11 mouse cellular contexts compared by ENCODE assay signal in the genomic region with DNA sequence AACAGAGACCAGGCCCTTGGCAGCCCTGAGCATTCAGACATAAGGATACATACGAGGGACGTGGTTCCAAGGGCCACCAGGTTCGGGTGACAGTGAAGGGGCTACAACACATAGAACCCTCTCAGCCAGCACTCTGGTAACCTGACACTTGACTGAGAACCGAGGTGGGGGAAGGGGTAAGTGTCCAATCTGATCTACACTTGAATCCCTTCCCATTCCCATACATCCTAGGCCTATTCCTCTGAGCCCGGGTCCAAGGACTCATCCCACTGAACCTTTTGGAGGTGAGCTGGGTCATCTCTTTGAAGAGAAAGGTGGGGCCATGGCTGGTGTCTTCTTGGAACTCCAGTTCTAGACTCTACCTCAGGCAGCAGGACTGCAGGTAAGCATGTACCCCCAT. TPM values are rescaled to one million over a fixed set of nuclear protein-coding genes. Genes with fewer than 3 reads are reported as not detected.
DNase-seq lines count a peak whose midpoint lies in the region; ATAC-seq lines count a peak whose summit lies in the region.
"Had no signal": no experiment of that assay in that cellular context is flagged by ENCODE, and none has a peak within 500 bp of the region (broad histone marks: within the 10 kb centered on the region; RNA-seq: fewer than 3 reads in every experiment).

No protein-coding gene starts in this region.

- WGBS in heart, embryonic 16.5 days = 22% methylated on average over 5 of the region's 5 CpGs
- WGBS in forebrain, embryonic 15.5 days = 26% methylated on average over 5 of the region's 5 CpGs
- 20% methylated on average over 5 of the region's 5 CpGs for WGBS in midbrain, embryonic 13.5 days

- 0 out of 2 replicates have a peak, but pooled peaks cover 10% of the 10 kb centered on the region for H3K4me1 ChIP-seq in heart, embryonic 16.5 days (ENCODE audit: control insufficient read depth, insufficient read depth, low read length)
- H3K4me1 ChIP-seq in forebrain, embryonic 15.5 days = peaks cover 9% of the 10 kb centered on the region
- peaks cover 9% of the 10 kb centered on the region for H3K4me1 ChIP-seq in midbrain, embryonic 13.5 days (replicated peaks)

- DNase-seq in heart, adult 8-10 months (ENCODE audit: low spot score) = no peak
- DNase-seq in R1 (ENCODE audit: low read depth, low spot score) = peak; percentile 72
- no peak for DNase-seq in cerebellum, adult 18-20 months
- DNase-seq in lung, postnatal 25 days (ENCODE audit: low spot score) = no peak
- no peak for DNase-seq in lung, postnatal 4 days
- DNase-seq: lung, adult 2 months; thymus, postnatal 14 days had no signal

- peaks cover 31% of the 10 kb centered on the region for H3K27me3 ChIP-seq in heart, embryonic 16.5 days (ENCODE audit: control insufficient read depth, insufficient read depth, low read length)
- H3K27me3 ChIP-seq in forebrain, embryonic 15.5 days = peaks cover 38% of the 10 kb centered on the region
- H3K27me3 ChIP-seq in midbrain, embryonic 13.5 days = peaks cover 54% of the 10 kb centered on the region

- peak overlapping the region; percentile 48 for H3K4me3 ChIP-seq in heart, embryonic 16.5 days (ENCODE audit: low read length)
- peak overlapping the region; percentile 40; the same call in 1 of the 2 replicates for H3K4me3 ChIP-seq in forebrain, embryonic 15.5 days
- peak overlapping the region; percentile 46; the same call in 1 of the 2 replicates for H3K4me3 ChIP-seq in midbrain, embryonic 13.5 days (replicated peaks)

- H3K9ac ChIP-seq in heart, embryonic 16.5 days (ENCODE audit: low read length) = no peak overlapping the region
- no peak overlapping the region for H3K9ac ChIP-seq in forebrain, embryonic 15.5 days (replicated peaks)
- H3K9ac ChIP-seq in midbrain, embryonic 13.5 days (replicated peaks) = no peak overlapping the region

- H3K9me3 ChIP-seq in heart, embryonic 16.5 days (replicated peaks; ENCODE audit: control insufficient read depth, low read length) = no peaks in the 10 kb centered on the region
- no peaks in the 10 kb centered on the region for H3K9me3 ChIP-seq in forebrain, embryonic 15.5 days
- H3K9me3 ChIP-seq in midbrain, embryonic 13.5 days = no peaks in the 10 kb centered on the region

- no peak overlapping the region for H3K27ac ChIP-seq in heart, embryonic 16.5 days (ENCODE audit: low read length)
- H3K27ac ChIP-seq in forebrain, embryonic 15.5 days (replicated peaks) = no peak overlapping the region
- H3K27ac ChIP-seq in midbrain, embryonic 13.5 days = no peak overlapping the region
- H3K27ac ChIP-seq: layer of hippocampus, adult 2 months had no signal

- H3K36me3 ChIP-seq in heart, embryonic 16.5 days (ENCODE audit: control insufficient read depth, insufficient read depth) = no peaks in the 10 kb centered on the region
- no peaks in the 10 kb centered on the region for H3K36me3 ChIP-seq in forebrain, embryonic 15.5 days
- H3K36me3 ChIP-seq in midbrain, embryonic 13.5 days = no peaks in the 10 kb centered on the region

- no peak for ATAC-seq in heart, embryonic 16.5 days (replicated peaks; ENCODE audit: extremely low read depth, insufficient read depth, low FRiP score)
- ATAC-seq in forebrain, embryonic 15.5 days (replicated peaks) = no peak
- ATAC-seq in midbrain, embryonic 13.5 days = no peak

- no peak overlapping the region for H3K4me2 ChIP-seq in heart, embryonic 16.5 days (ENCODE audit: low read depth, low read length)
- H3K4me2 ChIP-seq in forebrain, embryonic 15.5 days (replicated peaks) = peak overlapping the region; percentile 73; the same call in 1 of the 2 replicates
- peak overlapping the region; percentile 85 for H3K4me2 ChIP-seq in midbrain, embryonic 13.5 days (replicated peaks)

RNA-seq across cellular contexts. Expression of a gene that starts 0.6 kb away (rescaled TPM):
- polyA plus RNA-seq in heart, embryonic 16.5 days (2015; fragmentation: Nextera tagmentation; extraction: Ambion mirVana) = 2.0 and 3.0 TPM in 2 replicates
- 10 to 100 TPM; 74.3 to 93.7 (median 83.1) TPM for total RNA-seq in heart, adult 8-10 months (2022)
- polyA plus RNA-seq in forebrain, embryonic 15.5 days (2015; fragmentation: Nextera tagmentation; extraction: Ambion mirVana) = 8.9 and 10.1 TPM in 2 replicates
- polyA plus RNA-seq in midbrain, embryonic 13.5 days (2015; fragmentation: Nextera tagmentation; extraction: Ambion mirVana) = 7.3 and 10.4 TPM in 2 replicates

RNA-seq across cellular contexts. Expression of a gene that starts 9.3 kb away (rescaled TPM):
- polyA plus RNA-seq in heart, embryonic 16.5 days (2015; fragmentation: Nextera tagmentation; extraction: Ambion mirVana) = 0.26 and 0.34 TPM in 2 replicates
- total RNA-seq in heart, adult 8-10 months (2022) = under 1 TPM; 0.09 to 0.47 (median 0.21) TPM
- 3.1 and 3.7 TPM in 2 replicates for polyA plus RNA-seq in forebrain, embryonic 15.5 days (2015; fragmentation: Nextera tagmentation; extraction: Ambion mirVana)
- 1.7 and 1.8 TPM in 2 replicates for polyA plus RNA-seq in midbrain, embryonic 13.5 days (2015; fragmentation: Nextera tagmentation; extraction: Ambion mirVana)

RNA-seq across cellular contexts. Expression of a gene that starts 39.2 kb away (rescaled TPM):
- polyA plus RNA-seq in heart, embryonic 16.5 days (2015; fragmentation: Nextera tagmentation; extraction: Ambion mirVana) = 63.0 and 73.4 TPM in 2 replicates
- 100 to 1,000 TPM; 210 to 221 (median 215) TPM for total RNA-seq in heart, adult 8-10 months (2022)
- 11.9 and 12.5 TPM in 2 replicates for polyA plus RNA-seq in forebrain, embryonic 15.5 days (2015; fragmentation: Nextera tagmentation; extraction: Ambion mirVana)
- 12.7 and 14.2 TPM in 2 replicates for polyA plus RNA-seq in midbrain, embryonic 13.5 days (2015; fragmentation: Nextera tagmentation; extraction: Ambion mirVana)
